Mouse (Mus musculus) neural tube, embryonic 12.5 days (tissue): Measurements from ENCODE around the gene Sf3b2. TPM values are rescaled to one million over a fixed set of nuclear protein-coding genes. Genes with fewer than 3 reads are reported as not detected.

Experiments used
- polyA plus RNA-seq: library from polyadenylated mRNA; unstranded; fragments of >200 nt; fragmentation: Nextera tagmentation; extraction: Ambion mirVana; gene quantifications from 2 replicates; pipeline ENCODE4 v1.2.1, GENCODE M21; 2016

Sf3b2 gene
- polyA plus RNA-seq, 1 experiment from 2014 or later = 351 TPM

Other genes starting within 250 kb of the Sf3b2 start
- gene Rin1, start 245.0 kb downstream of the Sf3b2 start, polyA plus RNA-seq = 2.0 and 2.5 TPM in 2 replicates
- 22.9 and 26.3 TPM in 2 replicates for gene Cd248, start 227.4 kb downstream of the Sf3b2 start, polyA plus RNA-seq
- 2.5 and 2.8 TPM in 2 replicates for gene Tmem151a, start 209.9 kb downstream of the Sf3b2 start, polyA plus RNA-seq
- gene Yif1a, start 206.9 kb downstream of the Sf3b2 start, polyA plus RNA-seq = 66.3 and 69.1 TPM in 2 replicates
- gene Cnih2, start 196.9 kb downstream of the Sf3b2 start, polyA plus RNA-seq = 231 and 236 TPM in 2 replicates
- 245 and 247 TPM in 2 replicates for gene Rab1b, start 188.4 kb downstream of the Sf3b2 start, polyA plus RNA-seq
- gene Klc2, start 176.9 kb downstream of the Sf3b2 start, polyA plus RNA-seq = 62.6 and 63.1 TPM in 2 replicates
- 28.9 and 35.0 TPM in 2 replicates for gene Pacs1, start 22.3 kb downstream of the Sf3b2 start, polyA plus RNA-seq
- gene Gal3st3, start 2.9 kb upstream of the Sf3b2 start, polyA plus RNA-seq = 18.6 and 19.4 TPM in 2 replicates
- not detected in 2 replicates for gene Catsper1, start 40.3 kb upstream of the Sf3b2 start, polyA plus RNA-seq
- gene Cst6, start 54.1 kb upstream of the Sf3b2 start, polyA plus RNA-seq = 3.9 and 4.1 TPM in 2 replicates
- 69.7 and 70.9 TPM in 2 replicates for gene Eif1ad, start 71.3 kb upstream of the Sf3b2 start, polyA plus RNA-seq
- 344 and 354 TPM in 2 replicates for gene Banf1, start 71.7 kb upstream of the Sf3b2 start, polyA plus RNA-seq
- 110 and 112 TPM in 2 replicates for gene Sart1, start 93.2 kb upstream of the Sf3b2 start, polyA plus RNA-seq
- 0.24 and 0.25 TPM in 2 replicates for gene Tsga10ip, start 107.1 kb upstream of the Sf3b2 start, polyA plus RNA-seq
- gene Drap1, start 129.5 kb upstream of the Sf3b2 start, polyA plus RNA-seq = 270 and 298 TPM in 2 replicates
- gene AI837181, start 129.7 kb upstream of the Sf3b2 start, polyA plus RNA-seq = 61.2 and 65.4 TPM in 2 replicates
- not detected in 2 replicates for gene Fosl1, start 152.1 kb upstream of the Sf3b2 start, polyA plus RNA-seq
- 12.9 and 13.0 TPM in 2 replicates for gene Ccdc85b, start 162.4 kb upstream of the Sf3b2 start, polyA plus RNA-seq
- 142 and 145 TPM in 2 replicates for gene Fibp, start 165.2 kb upstream of the Sf3b2 start, polyA plus RNA-seq
- 3.3 and 4.2 TPM in 2 replicates for gene Ctsw, start 173.1 kb upstream of the Sf3b2 start, polyA plus RNA-seq
- gene Efemp2, start 178.5 kb upstream of the Sf3b2 start, polyA plus RNA-seq = 58.3 and 60.3 TPM in 2 replicates
- gene Mus81, start 192.9 kb upstream of the Sf3b2 start, polyA plus RNA-seq = 44.6 and 47.9 TPM in 2 replicates
- 3,361 and 3,377 TPM in 2 replicates for gene Cfl1, start 195.0 kb upstream of the Sf3b2 start, polyA plus RNA-seq
- 0.32 and 0.46 TPM in 2 replicates for gene 1700020D05Rik, start 208.3 kb upstream of the Sf3b2 start, polyA plus RNA-seq
- 43.1 and 47.1 TPM in 2 replicates for gene Snx32, start 215.1 kb upstream of the Sf3b2 start, polyA plus RNA-seq